Mouse (Mus musculus) limb, embryonic 13.5 days (tissue): ENCODE measurements around the gene Mpzl3. TPM values are rescaled to one million over a fixed set of nuclear protein-coding genes. Genes with fewer than 3 reads are reported as not detected.

Experiments used
- ATAC-seq: fragments of 200-750 bp; cut with Nextera tagmentation; 2 replicates; pipeline ENCODE4 v1.8.0; 2017; ENCODE audit warnings: low read depth, moderate number of reproducible peaks, moderate TSS enrichment; ENCODE audit not compliant: low FRiP score
- H3K27ac ChIP-seq: fragments of 300-500 bp; sonication (generic); 2 replicates; pipeline ENCODE4 v1.5.1; 2015; ENCODE audit warnings: inconsistent platforms, mild to moderate bottlenecking, moderate library complexity
- H3K27me3 ChIP-seq: fragments of 300-500 bp; sonication (generic); 2 replicates; pipeline ENCODE4 v1.6.1; 2015; ENCODE audit warnings: mild to moderate bottlenecking, inconsistent platforms
- H3K36me3 ChIP-seq: fragments of 300-500 bp; sonication (generic); 2 replicates; pipeline ENCODE4 v1.6.1; 2015; ENCODE audit warnings: inconsistent platforms, mild to moderate bottlenecking, moderate library complexity
- H3K4me1 ChIP-seq: fragments of 300-500 bp; sonication (generic); 2 replicates; pipeline ENCODE4 v1.6.1; 2015; ENCODE audit warnings: inconsistent platforms
- H3K4me2 ChIP-seq: fragments of 300-500 bp; sonication (generic); replicated peaks from 2 replicates; pipeline ENCODE4 v1.6.1; 2015; ENCODE audit warnings: inconsistent platforms, mild to moderate bottlenecking, moderate library complexity
- H3K4me3 ChIP-seq: fragments of 300-500 bp; sonication (generic); 2 replicates; pipeline ENCODE4 v1.5.1; 2015; ENCODE audit warnings: moderate library complexity, mild to moderate bottlenecking, inconsistent platforms
- H3K9ac ChIP-seq: fragments of 300-500 bp; sonication (generic); 2 replicates; pipeline ENCODE4 v1.6.1; 2015; ENCODE audit warnings: mild to moderate bottlenecking, inconsistent platforms
- H3K9me3 ChIP-seq: fragments of 300-500 bp; sonication (generic); 2 replicates; pipeline ENCODE4 v1.6.1; 2016; ENCODE audit warnings: inconsistent platforms
- WGBS: fragments of 180-500 bp; shearing (Covaris S2); methylation state at CpG from one replicate; pipeline ENCODE4 v1.1.7; 2015; 5-methylcytosine and 5-hydroxymethylcytosine counted together
- polyA plus RNA-seq: library from polyadenylated mRNA; unstranded; fragments of >200 nt; fragmentation: Nextera tagmentation; extraction: Ambion mirVana; gene quantifications from 2 replicates; pipeline ENCODE4 v1.2.1, GENCODE M21; 2015

Mpzl3 gene
- polyA plus RNA-seq, result 2.0 and 2.2 TPM in 2 replicates

DNA sequence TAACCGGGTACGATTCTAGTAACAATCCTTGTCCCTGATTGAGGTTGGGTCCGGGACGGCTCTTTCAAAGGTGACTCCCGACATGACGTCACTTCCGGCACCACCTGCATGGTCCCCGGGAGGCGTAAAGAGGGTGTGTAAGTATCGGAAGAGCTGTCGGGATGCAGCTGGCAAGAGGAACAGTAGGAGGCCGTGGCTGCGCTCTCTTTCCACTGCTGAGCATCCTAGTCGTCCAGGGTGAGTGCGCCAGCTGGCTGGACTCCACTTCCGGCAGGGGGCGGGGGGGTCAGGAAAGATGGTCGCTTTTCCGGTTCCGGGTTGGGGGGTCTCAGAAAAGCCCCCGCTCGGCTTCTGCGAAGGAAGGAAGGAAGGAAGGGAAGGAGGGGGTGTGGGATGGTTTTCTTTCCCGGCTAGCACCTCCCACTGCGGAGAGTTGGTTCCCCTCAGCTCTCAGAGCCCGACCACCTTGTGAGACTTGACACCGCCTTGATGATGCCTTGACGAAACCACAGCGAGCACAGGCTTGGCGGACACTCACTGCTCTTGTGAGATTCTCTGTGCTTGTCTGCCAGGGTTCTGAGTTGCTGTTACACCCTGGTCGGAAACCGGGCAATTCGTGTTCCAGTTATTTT lies at the start of gene Mpzl3:
Gene Mpzl3, plus strand, starts transcription at position 105 of the 632 bp plus-strand sequence.
- Histone ChIP-seq H3K27ac (peak within 1 kb of the TSS; percentile 95), H3K9me3 (no peaks in the 10 kb centered on the region), H3K9ac (peak within 1 kb of the TSS; percentile 65), H3K36me3 (no peaks in the 10 kb centered on the region), H3K4me1 (no peaks in the 10 kb centered on the region), H3K4me3 (peak within 1 kb of the TSS; percentile 64), H3K27me3 (peaks cover 3% of the 10 kb centered on the region), H3K4me2 (peak within 1 kb of the TSS; percentile 69)
- ATAC-seq, result peak; percentile 96
- under 1% methylated on average over 33 of the region's 33 CpGs for WGBS

DNA sequence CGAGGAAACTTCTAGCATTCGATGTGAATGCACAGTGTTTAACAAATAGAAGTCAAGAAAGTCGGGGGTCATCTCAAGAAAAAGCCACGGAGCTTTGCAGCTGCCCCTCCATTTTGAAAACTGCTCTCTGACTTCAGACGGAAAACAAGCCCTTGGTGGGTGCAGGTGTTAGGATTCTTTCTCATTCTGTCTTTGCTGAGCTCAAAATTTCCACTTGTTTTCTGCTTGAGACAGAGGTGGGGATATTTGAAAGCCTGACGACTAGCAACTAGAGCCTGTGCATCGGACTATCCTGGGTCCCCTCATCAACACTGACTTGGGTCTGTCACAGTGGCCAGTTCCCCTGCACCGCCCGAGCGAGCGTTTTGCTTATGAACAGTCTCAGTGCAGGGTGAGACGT lies 47.6 kb upstream of the Mpzl3 start:
- Histone ChIP-seq H3K4me2 (no peak overlapping the region), H3K4me1 (no peaks in the 10 kb centered on the region), H3K9ac (no peak overlapping the region), H3K27me3 (no peaks in the 10 kb centered on the region), H3K36me3 (no peaks in the 10 kb centered on the region), H3K9me3 (no peaks in the 10 kb centered on the region), H3K4me3 (no peak overlapping the region), H3K27ac (no peak overlapping the region)
- no peak for ATAC-seq
- WGBS, result 74% methylated on average over 12 of the region's 12 CpGs

DNA sequence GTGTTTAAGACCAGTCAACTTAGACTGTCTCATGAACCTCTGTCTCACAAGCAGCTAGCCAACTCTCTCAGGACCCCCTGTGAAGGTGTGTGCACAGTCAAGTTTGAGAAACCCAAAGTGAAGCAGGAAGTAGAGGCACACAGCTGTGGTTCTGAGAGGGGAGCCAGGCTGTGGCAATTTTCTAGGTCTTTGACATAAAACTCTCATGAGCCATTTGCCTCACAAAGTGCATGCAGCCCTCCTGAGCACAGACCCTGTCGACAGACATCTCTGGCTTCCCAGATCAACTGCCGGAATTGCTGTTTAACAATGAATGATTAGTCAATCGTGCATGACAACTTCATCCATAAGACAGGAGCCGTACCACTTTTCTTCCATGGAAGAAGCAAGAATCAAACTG lies 46.6 kb upstream of the Mpzl3 start:
- 84% methylated on average over 4 of the region's 4 CpGs for WGBS
- Histone ChIP-seq H3K27ac (no peak overlapping the region), H3K27me3 (no peaks in the 10 kb centered on the region)

DNA sequence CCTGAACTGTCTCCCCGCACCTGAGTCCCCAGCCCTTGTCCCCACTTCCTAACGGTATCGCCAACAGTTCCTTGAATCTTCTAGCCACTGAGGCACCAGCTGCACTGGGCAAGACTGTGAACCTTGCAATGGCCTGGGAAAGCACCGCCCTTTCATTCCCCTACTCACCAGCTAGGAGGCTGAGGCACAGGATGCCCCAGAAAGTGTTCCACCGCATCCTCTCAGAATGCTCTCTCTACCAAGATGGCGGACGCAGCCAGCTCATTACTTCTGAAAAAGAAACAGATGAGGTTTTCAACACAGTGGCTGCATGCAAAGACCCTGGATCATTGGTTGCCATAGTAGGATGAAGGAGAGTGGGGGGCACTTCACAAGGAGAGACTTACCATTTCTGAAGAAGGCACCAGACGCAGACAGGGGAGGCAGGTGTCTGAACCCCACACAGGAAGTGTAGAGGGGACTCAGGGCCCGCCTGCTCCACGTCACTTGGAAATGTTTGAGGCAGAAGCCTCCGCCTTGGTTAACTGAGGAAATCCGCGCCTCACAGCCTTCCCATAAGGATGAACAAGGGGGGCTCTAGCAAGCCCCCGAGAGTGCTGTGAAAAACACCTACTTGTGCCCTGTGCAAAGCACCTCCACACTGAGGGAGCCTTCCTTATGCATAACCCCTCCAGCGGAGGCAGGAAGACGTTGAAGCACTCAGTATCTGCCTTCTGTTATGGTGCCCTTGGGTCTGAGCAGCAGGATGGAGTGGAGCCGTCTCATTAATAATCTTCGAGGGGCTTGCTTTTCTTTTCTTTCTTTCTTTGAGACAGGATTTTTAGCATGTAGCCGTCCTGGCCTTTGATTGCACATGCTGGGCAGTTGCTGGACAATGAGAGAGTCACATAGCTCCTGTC lies 45.6 kb upstream of the Mpzl3 start, which contains the start of gene Cd3e:
Gene Cd3e, minus strand, starts transcription at position 448 of the 899 bp plus-strand sequence.
- 85% methylated on average over 19 of the region's 19 CpGs for WGBS

More for the DNA sequence above, 46.6 kb upstream of the Mpzl3 start:
- Histone ChIP-seq H3K9ac (no peak overlapping the region), H3K36me3 (no peaks in the 10 kb centered on the region), H3K4me3 (no peak overlapping the region), H3K9me3 (no peaks in the 10 kb centered on the region), H3K4me1 (no peaks in the 10 kb centered on the region), H3K4me2 (no peak overlapping the region)
- no peak for ATAC-seq

DNA sequence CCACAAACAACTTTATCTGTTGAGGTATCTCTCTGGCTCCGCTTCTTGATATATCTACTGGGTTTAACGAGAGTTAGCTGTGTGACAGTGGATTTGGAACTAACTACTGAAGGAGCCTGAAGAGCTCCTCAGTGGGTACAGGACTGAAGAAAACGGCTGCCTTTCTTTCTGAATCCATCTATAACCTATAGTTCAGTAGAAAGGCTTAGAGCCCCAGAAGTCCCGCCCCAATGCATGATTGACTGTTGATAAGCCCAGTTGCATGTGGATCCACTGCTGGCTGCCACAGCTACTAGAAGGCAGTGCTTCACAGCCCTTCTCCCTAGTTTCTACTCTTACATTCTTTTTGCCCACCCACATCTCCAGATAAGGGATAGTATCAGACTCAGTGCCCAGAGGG lies 44.5 kb upstream of the Mpzl3 start:
- Histone ChIP-seq H3K27me3 (no peaks in the 10 kb centered on the region), H3K9me3 (no peaks in the 10 kb centered on the region), H3K4me3 (no peak overlapping the region), H3K27ac (no peak overlapping the region), H3K36me3 (no peaks in the 10 kb centered on the region), H3K9ac (no peak overlapping the region), H3K4me1 (no peaks in the 10 kb centered on the region), H3K4me2 (no peak overlapping the region)
- WGBS, result 74% methylated on average over 4 of the region's 4 CpGs
- ATAC-seq, result no peak

More for the DNA sequence above, 45.6 kb upstream of the Mpzl3 start, which contains the start of gene Cd3e:
- Histone ChIP-seq H3K27me3 (no peaks in the 10 kb centered on the region), H3K4me2 (no peak within 1 kb of the TSS), H3K9me3 (no peaks in the 10 kb centered on the region), H3K9ac (no peak within 1 kb of the TSS), H3K4me3 (no peak within 1 kb of the TSS), H3K36me3 (no peaks in the 10 kb centered on the region), H3K4me1 (no peaks in the 10 kb centered on the region), H3K27ac (no peak within 1 kb of the TSS)
- no peak for ATAC-seq

GRCm38 (mm10) chr9:45011291-45011690 lies 43.7 kb upstream of the Mpzl3 start:
- no peaks in the 10 kb centered on the region for H3K27me3 ChIP-seq
- H3K4me2 ChIP-seq, result no peak overlapping the region
- H3K9ac ChIP-seq, result no peak overlapping the region
- no peaks in the 10 kb centered on the region for H3K9me3 ChIP-seq
- no peak for ATAC-seq
- no peak overlapping the region for H3K4me3 ChIP-seq
- no peaks in the 10 kb centered on the region for H3K36me3 ChIP-seq
- no peak overlapping the region for H3K27ac ChIP-seq
- no peaks in the 10 kb centered on the region for H3K4me1 ChIP-seq
- 45% methylated on average over 6 of the region's 6 CpGs for WGBS

DNA sequence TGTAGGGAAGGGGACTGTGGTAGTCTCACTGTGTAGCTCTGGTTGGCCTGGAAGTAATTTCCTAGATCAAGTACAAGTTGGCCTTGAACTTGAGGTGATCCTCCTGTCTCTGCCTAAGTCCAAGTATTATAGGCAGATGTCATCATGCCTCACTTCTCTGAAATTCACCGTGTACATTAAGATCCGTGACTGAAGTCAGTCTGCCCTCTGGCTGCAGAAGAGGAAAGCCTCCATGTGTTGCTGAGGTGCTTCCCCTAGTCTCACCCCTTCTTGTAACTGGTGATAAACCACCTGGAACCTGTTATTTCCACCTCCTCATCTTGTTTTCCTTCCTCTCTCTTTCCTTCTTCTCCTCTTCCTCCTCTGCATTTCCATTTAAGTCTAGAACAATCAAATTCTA lies 40.1 kb upstream of the Mpzl3 start:
- no peak overlapping the region for H3K9ac ChIP-seq
- ATAC-seq, result no peak
- H3K4me2 ChIP-seq, result no peak overlapping the region
- H3K4me3 ChIP-seq, result no peak overlapping the region
- H3K27ac ChIP-seq, result no peak overlapping the region
- H3K9me3 ChIP-seq, result no peaks in the 10 kb centered on the region
- no peaks in the 10 kb centered on the region for H3K36me3 ChIP-seq
- H3K4me1 ChIP-seq, result no peaks in the 10 kb centered on the region
- 46% methylated on average over 2 of the region's 2 CpGs for WGBS
- no peaks in the 10 kb centered on the region for H3K27me3 ChIP-seq

DNA sequence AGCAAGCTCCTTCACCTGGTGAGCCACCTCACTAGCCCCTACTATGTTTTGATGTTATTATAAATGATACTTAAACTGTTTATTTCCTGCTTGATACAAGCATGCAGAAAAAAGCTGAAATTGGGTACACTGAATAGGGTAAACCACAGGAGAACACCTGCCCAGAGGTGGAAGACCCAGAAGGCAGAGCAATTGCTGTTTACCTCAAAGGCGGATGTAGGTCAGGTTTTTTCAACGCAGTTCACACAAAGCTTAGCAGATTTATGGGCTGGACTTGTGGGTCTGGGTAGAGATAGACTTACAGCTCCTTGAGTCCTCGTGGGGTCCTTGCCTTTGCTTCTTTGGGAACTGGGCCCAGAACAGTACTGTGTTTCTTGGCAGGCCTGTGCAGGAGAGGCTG lies 39.1 kb upstream of the Mpzl3 start:
- no peaks in the 10 kb centered on the region for H3K4me1 ChIP-seq
- no peak overlapping the region for H3K4me3 ChIP-seq
- no peaks in the 10 kb centered on the region for H3K36me3 ChIP-seq
- no peak overlapping the region for H3K4me2 ChIP-seq
- no peak overlapping the region for H3K9ac ChIP-seq
- 65% methylated on average over 3 of the region's 3 CpGs for WGBS
- no peaks in the 10 kb centered on the region for H3K27me3 ChIP-seq
- no peak for ATAC-seq
- no peaks in the 10 kb centered on the region for H3K9me3 ChIP-seq
- H3K27ac ChIP-seq, result no peak overlapping the region

GRCm38 (mm10) chr9:45018031-45018430 lies 37.0 kb upstream of the Mpzl3 start:
- Histone ChIP-seq H3K9me3 (no peaks in the 10 kb centered on the region), H3K9ac (no peak overlapping the region), H3K27ac (no peak overlapping the region), H3K36me3 (no peaks in the 10 kb centered on the region), H3K4me2 (no peak overlapping the region), H3K4me1 (no peaks in the 10 kb centered on the region), H3K27me3 (no peaks in the 10 kb centered on the region), H3K4me3 (no peak overlapping the region)
- no peak for ATAC-seq
- 69% methylated on average over 11 of the region's 11 CpGs for WGBS

DNA sequence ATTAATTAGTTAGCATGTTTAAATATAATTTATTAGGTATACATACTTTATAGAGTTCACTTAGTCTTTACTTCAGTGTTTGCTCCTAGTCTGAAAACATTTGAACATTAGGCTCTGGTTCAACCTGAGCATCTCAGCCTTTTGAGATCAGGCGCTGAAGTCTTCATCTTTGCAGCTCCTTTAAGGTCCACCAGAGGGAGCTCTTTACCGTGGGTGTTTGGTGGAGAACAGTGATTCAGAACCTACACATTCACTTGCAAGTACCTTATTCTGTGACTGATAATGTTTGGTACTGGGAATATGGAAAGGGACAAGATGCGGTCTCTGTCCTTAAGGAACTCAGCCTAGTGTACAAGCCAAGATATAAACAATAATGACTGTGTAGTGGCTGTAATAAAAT lies 32.2 kb upstream of the Mpzl3 start:
- Histone ChIP-seq H3K27ac (no peak overlapping the region), H3K4me2 (no peak overlapping the region), H3K9me3 (no peaks in the 10 kb centered on the region), H3K9ac (no peak overlapping the region), H3K36me3 (no peaks in the 10 kb centered on the region), H3K27me3 (no peaks in the 10 kb centered on the region), H3K4me1 (no peaks in the 10 kb centered on the region), H3K4me3 (no peak overlapping the region)
- 14% methylated on average over 3 of the region's 3 CpGs for WGBS
- ATAC-seq, result no peak

GRCm38 (mm10) chr9:45023638-45024037 lies 31.3 kb upstream of the Mpzl3 start:
- H3K27ac ChIP-seq, result no peak overlapping the region
- H3K4me3 ChIP-seq, result no peak overlapping the region
- no peaks in the 10 kb centered on the region; the same call in 1 of the 2 replicates for H3K27me3 ChIP-seq
- H3K36me3 ChIP-seq, result no peaks in the 10 kb centered on the region
- H3K9me3 ChIP-seq, result no peaks in the 10 kb centered on the region
- H3K9ac ChIP-seq, result no peak overlapping the region
- H3K4me1 ChIP-seq, result no peaks in the 10 kb centered on the region
- H3K4me2 ChIP-seq, result no peak overlapping the region
- WGBS, result 61% methylated on average over 3 of the region's 3 CpGs
- no peak for ATAC-seq

GRCm38 (mm10) chr9:45024187-45024586 lies 30.8 kb upstream of the Mpzl3 start:
- H3K27me3 ChIP-seq, result no peaks in the 10 kb centered on the region; the same call in none of the 2 replicates
- H3K4me2 ChIP-seq, result no peak overlapping the region
- H3K36me3 ChIP-seq, result no peaks in the 10 kb centered on the region
- no peak overlapping the region for H3K4me3 ChIP-seq
- WGBS, result 75% methylated on average over 2 of the region's 2 CpGs
- no peak for ATAC-seq
- no peak overlapping the region for H3K27ac ChIP-seq
- no peaks in the 10 kb centered on the region for H3K9me3 ChIP-seq
- no peaks in the 10 kb centered on the region for H3K4me1 ChIP-seq
- no peak overlapping the region for H3K9ac ChIP-seq
